Mouse (Mus musculus): ENCODE data around the gene Csf3r. TPM values are rescaled to one million over a fixed set of nuclear protein-coding genes. Genes with fewer than 3 reads are reported as not detected.
"Not testable (repeated sequence)": the region's sequence is repeated elsewhere in the genome, so short reads cannot be mapped to it uniquely, and the experiment has no call there.

Csf3r gene
- polyA plus RNA-seq (2015; fragmentation: Nextera tagmentation; extraction: Ambion mirVana), result 1.5 and 1.7 TPM in 2 replicates

DNA sequence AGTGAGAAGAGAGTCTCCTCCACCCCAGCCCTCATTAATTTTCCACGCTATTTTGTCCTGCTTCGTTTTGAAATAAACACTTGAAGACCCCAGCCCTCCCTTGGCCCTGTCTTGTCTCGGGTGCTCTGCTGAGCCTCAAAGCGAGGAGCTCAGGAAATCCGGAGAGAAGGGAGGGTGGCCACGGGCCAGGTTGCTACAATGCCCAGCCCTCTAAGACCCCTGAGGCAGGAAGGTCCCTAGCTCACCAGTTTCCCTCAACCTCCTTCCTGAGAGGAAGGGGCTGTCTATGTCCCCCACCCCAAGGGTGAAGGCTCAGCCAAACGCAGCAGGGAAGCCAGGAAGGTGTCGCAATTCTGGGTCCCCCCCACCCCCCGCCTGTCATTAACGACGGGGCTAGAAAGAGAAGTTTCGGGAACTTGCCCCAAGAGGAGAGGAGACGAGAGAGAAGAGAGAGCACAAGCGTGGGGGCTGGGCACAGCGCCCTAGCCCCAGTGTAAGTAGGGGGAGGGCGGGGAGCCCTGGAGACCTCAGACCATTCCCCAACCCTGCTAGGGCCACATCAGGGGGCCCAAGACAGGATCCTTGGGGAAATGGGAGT, at the start of gene Csf3r:
TSS of gene Csf3r (plus strand) at position 248 of the 598 bp plus-strand sequence.
- Histone ChIP-seq H3K4me2 (peak within 1 kb of the TSS; percentile 24; the same call in 1 of the 2 replicates), H3K36me3 (no peaks in the 10 kb centered on the region), H3K27ac (no peak within 1 kb of the TSS), H3K4me3 (no peak within 1 kb of the TSS), H3K4me1 (no peaks in the 10 kb centered on the region), H3K9ac (no peak within 1 kb of the TSS), H3K27me3 (no peaks in the 10 kb centered on the region), H3K9me3 (no peaks in the 10 kb centered on the region)
- ATAC-seq (ENCODE audit: borderline replicate concordance, extremely low read depth, low FRiP score, low TSS enrichment), result no peak
- WGBS, result 31% methylated on average over 16 of the region's 16 CpGs

DNA sequence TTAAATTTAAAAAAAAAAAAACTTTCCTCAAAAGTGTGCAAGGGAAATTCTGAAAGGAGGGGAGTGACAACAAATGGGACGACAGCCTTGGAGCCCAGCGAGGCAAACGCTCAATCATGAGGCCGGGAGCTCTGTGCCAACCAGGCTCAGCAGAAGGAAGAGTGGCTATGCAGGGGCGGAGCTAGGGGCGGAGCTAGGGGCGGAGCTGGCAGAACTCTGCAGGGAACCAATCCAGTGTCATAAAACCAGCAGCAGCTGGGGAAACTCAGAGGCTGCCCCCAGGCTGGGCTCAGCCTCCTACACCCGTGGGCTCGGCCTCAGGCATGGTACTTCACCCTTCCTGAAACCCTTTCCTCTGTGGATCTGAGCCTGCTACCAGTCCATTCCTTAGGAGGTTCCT, 46.6 kb upstream of the Csf3r start:
- WGBS, result 49% methylated on average over 9 of the region's 9 CpGs
- H3K4me1 ChIP-seq, result no peaks in the 10 kb centered on the region

DNA sequence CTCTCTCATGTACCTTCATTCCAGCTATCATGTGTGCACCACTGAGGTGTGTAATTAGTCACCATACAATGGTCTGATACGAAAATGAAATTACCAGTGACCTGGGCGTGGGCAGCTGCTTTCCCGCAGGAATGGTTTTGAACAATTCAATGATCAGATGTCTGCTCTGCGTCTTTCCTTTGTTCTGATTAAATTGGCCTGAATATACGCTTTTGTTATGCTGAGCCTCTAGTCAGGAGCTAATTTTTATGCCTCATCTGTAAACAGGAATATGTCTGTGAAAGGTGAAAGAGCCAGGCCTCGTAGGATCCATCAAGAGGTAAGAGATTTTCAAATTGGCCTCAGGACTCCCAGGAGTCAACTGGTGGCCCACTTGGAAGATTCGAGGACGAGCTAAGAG, 41.1 kb upstream of the Csf3r start:
- Histone ChIP-seq H3K4me1 (no peaks in the 10 kb centered on the region), H3K27me3 (no peaks in the 10 kb centered on the region), H3K4me3 (no peak overlapping the region), H3K36me3 (no peaks in the 10 kb centered on the region), H3K9ac (no peak overlapping the region), H3K9me3 (no peaks in the 10 kb centered on the region), H3K4me2 (no peak overlapping the region), H3K27ac (no peak overlapping the region)
- 80% methylated on average over 8 of the region's 8 CpGs for WGBS
- ATAC-seq (ENCODE audit: borderline replicate concordance, extremely low read depth, low FRiP score, low TSS enrichment), result no peak

More for the DNA sequence above, 46.6 kb upstream of the Csf3r start:
- no peak overlapping the region for H3K4me2 ChIP-seq
- H3K9ac ChIP-seq, result no peak overlapping the region
- no peaks in the 10 kb centered on the region for H3K36me3 ChIP-seq
- H3K27me3 ChIP-seq, result no peaks in the 10 kb centered on the region
- no peak for ATAC-seq (ENCODE audit: borderline replicate concordance, extremely low read depth, low FRiP score, low TSS enrichment)
- H3K27ac ChIP-seq, result no peak overlapping the region
- no peak overlapping the region for H3K4me3 ChIP-seq
- H3K9me3 ChIP-seq, result no peaks in the 10 kb centered on the region

DNA sequence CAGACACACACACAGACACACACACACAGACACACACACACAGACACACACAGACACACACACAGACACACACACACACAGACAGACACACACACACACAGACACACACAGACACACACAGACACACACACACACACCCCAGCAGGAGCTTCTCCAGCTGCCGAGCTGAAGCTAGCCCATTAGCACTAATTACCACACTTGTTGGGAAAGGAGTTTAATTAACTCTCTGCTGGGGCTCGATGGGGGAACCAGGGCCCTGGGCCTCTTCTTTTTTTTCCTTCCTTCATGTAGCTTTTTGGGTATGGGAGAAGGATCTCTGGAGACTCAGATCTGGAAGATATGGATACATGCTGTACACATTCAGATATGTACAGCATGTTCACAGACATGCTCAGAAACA, 38.6 kb upstream of the Csf3r start:
- not testable (repeated sequence) for H3K4me2 ChIP-seq; ATAC-seq (ENCODE audit: borderline replicate concordance, extremely low read depth, low FRiP score, low TSS enrichment); H3K9me3 ChIP-seq; H3K27ac ChIP-seq; H3K27me3 ChIP-seq; H3K4me1 ChIP-seq; H3K4me3 ChIP-seq; H3K36me3 ChIP-seq; H3K9ac ChIP-seq
- WGBS, result 39% methylated on average over 2 of the region's 2 CpGs

DNA sequence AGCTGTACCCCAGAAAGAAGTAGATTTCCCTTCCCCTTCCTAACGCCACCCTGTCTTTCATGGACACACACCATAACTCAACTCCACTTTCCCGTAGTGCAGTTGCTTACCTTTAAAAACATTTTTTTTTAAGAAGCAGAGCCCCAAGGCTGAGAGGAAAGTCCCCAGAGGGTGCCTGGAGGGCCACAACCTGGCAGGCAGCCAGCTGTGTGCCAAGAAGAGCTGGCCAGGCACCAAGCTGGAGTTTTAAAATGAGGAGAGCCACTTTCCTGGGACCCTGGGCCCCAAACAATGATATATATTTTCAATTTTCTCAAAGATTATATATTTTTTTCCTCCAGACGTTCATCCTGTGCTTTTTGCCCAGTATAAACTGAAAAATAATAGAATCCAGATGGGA, 37.3 kb upstream of the Csf3r start:
- ATAC-seq (ENCODE audit: borderline replicate concordance, extremely low read depth, low FRiP score, low TSS enrichment), result no peak
- H3K4me1 ChIP-seq, result no peaks in the 10 kb centered on the region
- no peak overlapping the region for H3K4me2 ChIP-seq
- no peak overlapping the region for H3K4me3 ChIP-seq
- H3K9me3 ChIP-seq, result no peaks in the 10 kb centered on the region
- 56% methylated on average over 3 of the region's 3 CpGs for WGBS
- no peak overlapping the region for H3K9ac ChIP-seq
- no peak overlapping the region for H3K27ac ChIP-seq
- H3K27me3 ChIP-seq, result no peaks in the 10 kb centered on the region
- H3K36me3 ChIP-seq, result no peaks in the 10 kb centered on the region

DNA sequence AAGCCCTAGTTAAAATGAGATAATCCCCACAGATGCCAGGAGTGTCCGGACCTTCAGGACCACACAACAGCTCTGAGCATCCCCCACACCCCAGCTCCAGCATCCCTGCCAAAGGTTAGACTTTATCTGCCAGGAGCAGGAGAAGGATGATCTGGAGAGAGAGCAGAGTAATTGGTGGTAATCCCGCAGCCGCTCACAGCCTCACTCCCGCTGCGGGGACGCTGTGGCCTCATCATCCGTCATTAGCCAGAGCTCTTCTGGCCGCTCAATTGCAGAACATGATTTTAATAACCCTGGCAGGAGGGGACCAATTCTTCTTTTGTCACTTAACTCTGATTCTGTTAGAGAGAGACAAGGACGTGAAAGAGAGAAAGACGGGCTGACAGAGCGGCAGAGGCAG, 35.3 kb upstream of the Csf3r start:
- ATAC-seq (ENCODE audit: borderline replicate concordance, extremely low read depth, low FRiP score, low TSS enrichment), result no peak
- Histone ChIP-seq H3K36me3 (no peaks in the 10 kb centered on the region), H3K4me2 (no peak overlapping the region), H3K27ac (no peak overlapping the region), H3K9me3 (no peaks in the 10 kb centered on the region), H3K9ac (no peak overlapping the region), H3K27me3 (no peaks in the 10 kb centered on the region), H3K4me1 (no peaks in the 10 kb centered on the region), H3K4me3 (no peak overlapping the region)
- 59% methylated on average over 11 of the region's 11 CpGs for WGBS

DNA sequence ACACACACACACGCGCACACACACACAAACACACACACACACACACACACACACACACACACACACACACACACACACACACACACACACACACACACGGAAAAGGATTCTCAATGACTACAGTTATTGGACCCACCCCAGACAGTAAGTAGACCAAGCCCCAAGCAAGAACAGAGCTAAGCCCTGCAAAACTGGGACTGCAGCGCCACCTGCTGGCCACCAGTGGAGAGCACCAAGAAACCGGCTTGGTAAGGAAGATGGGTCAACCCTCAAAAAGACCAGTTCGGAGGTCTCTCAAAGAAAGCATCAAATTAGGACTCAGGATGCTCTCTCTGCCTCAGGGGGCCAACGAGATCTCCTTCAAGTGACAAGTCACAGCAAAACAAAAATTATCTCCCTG, 34.2 kb upstream of the Csf3r start:
- H3K27me3 ChIP-seq, result no peaks in the 10 kb centered on the region
- no peaks in the 10 kb centered on the region for H3K4me1 ChIP-seq
- no peaks in the 10 kb centered on the region for H3K9me3 ChIP-seq
- WGBS, result 30% methylated on average over 6 of the region's 7 CpGs
- no peak overlapping the region for H3K4me3 ChIP-seq
- no peak for ATAC-seq (ENCODE audit: borderline replicate concordance, extremely low read depth, low FRiP score, low TSS enrichment)
- H3K27ac ChIP-seq, result no peak overlapping the region
- H3K4me2 ChIP-seq, result no peak overlapping the region
- no peaks in the 10 kb centered on the region for H3K36me3 ChIP-seq
- H3K9ac ChIP-seq, result no peak overlapping the region

DNA sequence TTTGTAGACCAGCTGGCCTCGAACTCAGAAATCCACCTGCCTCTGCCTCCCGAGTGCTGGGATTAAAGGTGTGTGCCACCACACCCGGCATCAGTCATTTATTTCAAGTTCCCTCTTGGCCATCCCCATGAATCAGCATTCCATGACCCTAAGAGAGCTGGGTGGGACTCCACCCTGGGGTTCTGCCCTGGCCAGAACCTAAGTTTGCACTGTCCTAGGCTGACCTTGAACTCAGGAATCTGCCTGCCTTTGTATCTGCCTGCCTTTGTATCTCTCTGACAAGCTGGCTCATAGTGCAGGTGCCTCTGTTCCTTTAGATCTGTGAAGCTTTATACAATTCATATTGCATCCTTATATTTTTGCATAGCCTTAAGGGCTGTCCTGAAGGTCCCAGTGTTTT, 32.1 kb upstream of the Csf3r start:
- H3K9me3 ChIP-seq, result no peaks in the 10 kb centered on the region
- no peak overlapping the region for H3K4me3 ChIP-seq
- no peaks in the 10 kb centered on the region for H3K27me3 ChIP-seq
- H3K4me2 ChIP-seq, result no peak overlapping the region
- H3K4me1 ChIP-seq, result no peaks in the 10 kb centered on the region
- ATAC-seq (ENCODE audit: borderline replicate concordance, extremely low read depth, low FRiP score, low TSS enrichment), result no peak
- WGBS, result 76% methylated on average over 3 of the region's 3 CpGs
- no peak overlapping the region for H3K9ac ChIP-seq
- H3K36me3 ChIP-seq, result no peaks in the 10 kb centered on the region
- no peak overlapping the region for H3K27ac ChIP-seq

DNA sequence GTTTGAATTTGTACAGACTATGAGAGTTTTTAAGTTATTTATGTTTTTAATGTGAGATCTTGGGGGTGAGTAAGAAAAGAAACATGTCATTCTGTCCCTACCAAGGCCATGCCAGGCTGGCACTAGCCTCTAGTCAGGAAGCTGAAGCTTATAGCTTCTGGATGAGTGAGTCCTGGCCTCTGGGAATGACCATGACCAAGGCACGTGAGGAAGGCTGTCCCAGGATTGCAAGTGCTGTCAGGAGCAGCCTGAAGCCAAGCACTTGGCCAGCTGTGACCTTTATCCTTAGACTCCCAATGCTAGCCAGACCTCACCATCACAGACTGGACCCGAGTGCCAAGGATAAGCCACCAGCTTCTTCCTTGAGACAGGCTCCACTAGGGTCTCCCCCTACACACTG, 31.4 kb upstream of the Csf3r start:
- Histone ChIP-seq H3K36me3 (no peaks in the 10 kb centered on the region), H3K27ac (no peak overlapping the region), H3K27me3 (no peaks in the 10 kb centered on the region), H3K4me3 (no peak overlapping the region), H3K4me2 (no peak overlapping the region), H3K9ac (no peak overlapping the region), H3K9me3 (no peaks in the 10 kb centered on the region), H3K4me1 (no peaks in the 10 kb centered on the region)
- ATAC-seq (ENCODE audit: borderline replicate concordance, extremely low read depth, low FRiP score, low TSS enrichment), result no peak
- 42% methylated on average over 2 of the region's 2 CpGs for WGBS

DNA sequence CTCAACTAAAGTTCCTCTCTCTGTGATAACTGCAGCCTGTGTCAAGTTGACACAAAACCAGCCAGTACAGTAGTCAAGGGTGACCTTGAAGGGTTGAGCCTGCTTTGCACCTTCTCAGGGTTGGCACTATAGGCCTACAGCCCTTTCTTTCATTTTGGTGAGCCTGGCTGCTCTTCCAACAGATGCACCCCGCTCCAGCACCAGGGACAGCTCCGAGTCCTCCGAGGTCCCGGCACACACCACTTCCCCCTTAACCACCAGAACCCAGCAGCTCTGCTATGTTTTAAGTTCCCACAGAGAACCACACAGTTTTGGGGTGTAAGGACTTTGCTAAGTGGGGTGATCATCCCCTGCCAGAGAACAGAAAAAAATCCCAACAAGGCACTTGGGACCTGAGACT, 27.8 kb upstream of the Csf3r start:
- no peak for ATAC-seq (ENCODE audit: borderline replicate concordance, extremely low read depth, low FRiP score, low TSS enrichment)
- no peaks in the 10 kb centered on the region for H3K9me3 ChIP-seq
- H3K4me1 ChIP-seq, result no peaks in the 10 kb centered on the region
- H3K27me3 ChIP-seq, result no peaks in the 10 kb centered on the region
- 4% methylated on average over 4 of the region's 4 CpGs for WGBS
- H3K36me3 ChIP-seq, result no peaks in the 10 kb centered on the region
- no peak overlapping the region for H3K4me3 ChIP-seq
- no peak overlapping the region for H3K4me2 ChIP-seq
- H3K9ac ChIP-seq, result no peak overlapping the region
- H3K27ac ChIP-seq, result no peak overlapping the region

DNA sequence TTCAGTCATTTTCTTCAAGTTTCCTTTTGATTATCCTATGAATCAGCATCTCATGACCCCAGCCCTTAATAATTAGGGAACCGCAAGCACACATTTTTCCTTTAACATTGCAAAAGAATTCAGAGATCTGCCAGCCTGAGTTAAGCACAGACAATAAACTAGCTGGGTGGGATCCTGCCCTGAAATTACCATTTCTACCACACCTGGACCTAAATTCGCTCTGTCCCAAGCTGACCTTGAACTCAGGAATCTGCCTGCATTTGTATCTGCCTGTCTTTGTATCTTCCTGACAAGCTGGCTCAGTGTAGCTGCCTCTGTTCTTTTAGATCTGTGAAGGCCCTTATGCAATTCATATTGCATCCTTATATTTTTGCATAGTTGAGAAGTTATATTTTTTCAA, 26.5 kb upstream of the Csf3r start:
- ATAC-seq (ENCODE audit: borderline replicate concordance, extremely low read depth, low FRiP score, low TSS enrichment), result no peak
- Histone ChIP-seq H3K4me1 (no peaks in the 10 kb centered on the region), H3K27me3 (no peaks in the 10 kb centered on the region), H3K27ac (no peak overlapping the region), H3K9me3 (no peaks in the 10 kb centered on the region), H3K4me2 (no peak overlapping the region), H3K36me3 (no peaks in the 10 kb centered on the region), H3K4me3 (no peak overlapping the region), H3K9ac (no peak overlapping the region)
- 83% methylated on average over 2 of the region's 2 CpGs for WGBS

DNA sequence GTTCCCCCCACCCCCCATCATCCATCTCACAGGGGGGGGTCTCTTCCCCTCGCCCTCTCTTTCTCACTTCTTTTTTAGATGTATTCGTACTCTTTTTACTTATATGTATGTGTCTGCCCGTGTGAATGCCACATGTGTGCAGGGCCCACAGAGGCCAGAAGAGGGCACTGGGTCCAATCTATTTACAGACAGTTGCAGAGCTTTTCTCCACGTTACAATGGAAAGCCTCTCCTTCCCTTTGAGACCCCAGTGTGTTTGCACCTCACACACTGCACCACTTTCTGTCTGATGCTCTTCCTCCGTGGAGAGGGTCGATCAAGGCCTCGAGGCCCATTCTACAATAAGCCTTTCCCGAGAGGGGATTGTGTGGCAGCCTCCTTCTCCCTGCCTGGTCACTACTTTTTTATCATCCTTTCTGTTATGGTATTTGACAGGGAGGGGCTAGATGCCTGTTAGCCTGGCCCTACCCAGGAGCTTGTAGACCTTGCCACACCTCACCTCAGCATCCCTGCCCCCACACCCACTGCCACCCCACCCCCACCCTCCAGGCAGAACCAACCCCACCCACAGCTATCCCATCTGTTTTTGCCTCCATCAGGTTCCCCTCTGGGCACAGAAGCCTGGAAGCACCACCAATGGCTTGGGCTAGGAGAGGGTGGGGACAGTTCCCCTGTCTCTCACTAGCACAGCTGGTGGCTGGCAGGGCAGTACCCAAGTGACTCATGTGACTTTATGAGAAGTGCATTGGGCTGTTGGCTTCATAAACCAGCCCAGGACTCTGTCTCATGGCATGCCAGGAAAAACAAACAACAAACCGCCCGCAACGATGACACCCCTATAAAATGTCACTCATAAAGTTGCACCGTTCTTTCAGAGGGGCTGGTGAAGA, 22.8 kb upstream of the Csf3r start:
- no peak overlapping the region for H3K27ac ChIP-seq
- 80% methylated on average over 12 of the region's 12 CpGs for WGBS
- H3K27me3 ChIP-seq, result no peaks in the 10 kb centered on the region
- no peak for ATAC-seq (ENCODE audit: borderline replicate concordance, extremely low read depth, low FRiP score, low TSS enrichment)
- no peak overlapping the region for H3K4me2 ChIP-seq
- no peak overlapping the region for H3K9ac ChIP-seq
- no peaks in the 10 kb centered on the region for H3K9me3 ChIP-seq
- H3K4me1 ChIP-seq, result no peaks in the 10 kb centered on the region
- H3K4me3 ChIP-seq, result no peak overlapping the region
- H3K36me3 ChIP-seq, result no peaks in the 10 kb centered on the region

Measured in lung, embryonic 15.5 days (tissue).